Mouse (Mus musculus) liver (tissue): ENCODE data around the gene Pomgnt2.
A peak's percentile ranks its signal among the peaks of the same experiment; 100 is the strongest.
"Not testable (repeated sequence)": the region's sequence is repeated elsewhere in the genome, so short reads cannot be mapped to it uniquely, and the experiment has no call there.

Experiments
- DNase-seq: peaks from one replicate; pipeline ENCODE4 v3.0.0-alpha.2; 2020; ENCODE audit warnings: mixed read lengths

Gene Pomgnt2

GRCm38 (mm10) chr9:121997010-121997409 is at the start of gene Pomgnt2:
Gene Pomgnt2, minus strand, starts transcription at chr9:121997110.
- no peak for DNase-seq

GRCm38 (mm10) chr9:122039848-122040247 is 42.9 kb upstream of the Pomgnt2 start:
- no peak for DNase-seq

- DNase-seq: no peak
These were observed 41.7 kb upstream of the Pomgnt2 start for GRCm38 (mm10) chr9:122038631-122039030.

GRCm38 (mm10) chr9:122036496-122037054 is 39.7 kb upstream of the Pomgnt2 start:
- no peak for DNase-seq

- no peak for DNase-seq
These were observed 38.9 kb upstream of the Pomgnt2 start for GRCm38 (mm10) chr9:122035807-122036206.

- no peak for DNase-seq
These were observed 38.0 kb upstream of the Pomgnt2 start for GRCm38 (mm10) chr9:122034949-122035348.

GRCm38 (mm10) chr9:122032071-122032470 is 35.2 kb upstream of the Pomgnt2 start:
- no peak for DNase-seq

GRCm38 (mm10) chr9:122030706-122031105 is 33.8 kb upstream of the Pomgnt2 start:
- no peak for DNase-seq

- no peak for DNase-seq
These were observed 32.9 kb upstream of the Pomgnt2 start for GRCm38 (mm10) chr9:122029765-122030164.

- DNase-seq: no peak
These were observed 31.2 kb upstream of the Pomgnt2 start for GRCm38 (mm10) chr9:122027914-122028745.

GRCm38 (mm10) chr9:122027081-122027913 is 30.4 kb upstream of the Pomgnt2 start:
- DNase-seq: no peak

GRCm38 (mm10) chr9:122025855-122026590 is 29.1 kb upstream of the Pomgnt2 start:
- DNase-seq: no peak

- DNase-seq: no peak
These were observed 27.5 kb upstream of the Pomgnt2 start for GRCm38 (mm10) chr9:122024419-122024818.

GRCm38 (mm10) chr9:122023873-122024272 is 27.0 kb upstream of the Pomgnt2 start:
- no peak for DNase-seq

- DNase-seq: peak; percentile 17
These were observed 25.9 kb upstream of the Pomgnt2 start for GRCm38 (mm10) chr9:122022776-122023175.

- no peak for DNase-seq
These were observed 24.7 kb upstream of the Pomgnt2 start for GRCm38 (mm10) chr9:122021581-122021980.

- not testable (repeated sequence) for DNase-seq
These were observed 24.3 kb upstream of the Pomgnt2 start for GRCm38 (mm10) chr9:122021171-122021570.

- no peak for DNase-seq
These were observed 23.4 kb upstream of the Pomgnt2 start for GRCm38 (mm10) chr9:122020321-122020720.

- peak; percentile 28 for DNase-seq
These were observed 22.0 kb upstream of the Pomgnt2 start for GRCm38 (mm10) chr9:122018782-122019395.

GRCm38 (mm10) chr9:122018079-122018478 is 21.2 kb upstream of the Pomgnt2 start:
- DNase-seq: no peak

GRCm38 (mm10) chr9:122014241-122014667 is 17.3 kb upstream of the Pomgnt2 start:
- peak; percentile 77 for DNase-seq

- no peak for DNase-seq
These were observed 16.7 kb upstream of the Pomgnt2 start for GRCm38 (mm10) chr9:122013629-122014028.
